Mouse (Mus musculus) lung, adult 2 months (tissue): ENCODE results near the gene Erc2. TPM values are rescaled to one million over a fixed set of nuclear protein-coding genes. Genes with fewer than 3 reads are reported as not detected.
A peak's percentile ranks its signal among the peaks of the same experiment; 100 is the strongest.

Source experiments
- DNase-seq: peaks from one replicate; pipeline ENCODE4 v3.0.0; 2022
- H3K4me1 ChIP-seq: fragments of 200-500 bp; 2 replicates; pipeline ENCODE4 v1.6.1; 2011; ENCODE audit warnings: low read length; ENCODE audit not compliant: control insufficient read depth, insufficient read depth
- H3K4me3 ChIP-seq: fragments of 200-500 bp; replicated peaks from 2 replicates; pipeline ENCODE3; 2011; ENCODE audit warnings: low read depth, mild to moderate bottlenecking, control low read depth, low read length; ENCODE audit errors: extremely low read depth
- CTCF ChIP-seq: fragments of 200-500 bp; IDR thresholded peaks from 2 replicates; pipeline ENCODE4 v1.5.1; 2011; ENCODE audit warnings: mild to moderate bottlenecking, low read length, control low read depth; ENCODE audit not compliant: insufficient read depth
- POLR2A ChIP-seq: fragments of 200-500 bp; IDR thresholded peaks from 2 replicates; pipeline ENCODE4 v1.6.1; 2011; ENCODE audit warnings: low read depth, mild to moderate bottlenecking, control low read depth, low read length, borderline replicate concordance; ENCODE audit errors: extremely low read depth
- WGBS: fragments of 180-500 bp; shearing (Covaris S2); methylation state at CpG from one replicate; pipeline ENCODE4 v1.1.7; 2018; 5-methylcytosine and 5-hydroxymethylcytosine counted together
- polyA plus RNA-seq: library from polyadenylated mRNA; depleted of rRNA; stranded (reverse); fragments of >200 nt; gene quantifications from 2 replicates; pipeline ENCODE4 v1.2.3, GENCODE M21; 2012

Erc2 gene
- polyA plus RNA-seq, 1 experiment, result 1.3 TPM

DNA sequence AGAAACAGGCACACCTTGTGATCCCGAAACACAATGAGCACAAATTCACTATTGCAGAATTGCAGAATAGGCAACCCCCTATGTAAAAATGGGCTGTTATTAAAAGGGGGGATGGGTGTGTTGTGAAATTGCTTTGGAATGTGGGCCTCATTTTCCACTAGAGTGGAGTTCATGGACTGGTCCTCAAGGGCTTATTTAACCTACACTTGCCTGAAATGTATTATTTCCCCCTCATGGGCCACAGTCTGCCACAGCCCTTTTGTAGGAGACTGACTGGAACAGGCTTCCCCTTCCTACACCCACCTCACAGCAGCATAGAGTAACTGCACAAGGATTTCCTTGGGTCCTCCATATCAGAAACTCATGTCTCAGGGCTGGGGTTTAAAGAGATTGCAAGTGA lies 726.9 kb downstream of the Erc2 start:
- DNase-seq, result no peak
- no peak for TF ChIP-seq POLR2A
- no peak for TF ChIP-seq CTCF
- WGBS, result 86% methylated on average over 1 of the region's 1 CpGs
- H3K4me1 ChIP-seq, result no peaks in the 10 kb centered on the region
- H3K4me3 ChIP-seq, result no peak overlapping the region

DNA sequence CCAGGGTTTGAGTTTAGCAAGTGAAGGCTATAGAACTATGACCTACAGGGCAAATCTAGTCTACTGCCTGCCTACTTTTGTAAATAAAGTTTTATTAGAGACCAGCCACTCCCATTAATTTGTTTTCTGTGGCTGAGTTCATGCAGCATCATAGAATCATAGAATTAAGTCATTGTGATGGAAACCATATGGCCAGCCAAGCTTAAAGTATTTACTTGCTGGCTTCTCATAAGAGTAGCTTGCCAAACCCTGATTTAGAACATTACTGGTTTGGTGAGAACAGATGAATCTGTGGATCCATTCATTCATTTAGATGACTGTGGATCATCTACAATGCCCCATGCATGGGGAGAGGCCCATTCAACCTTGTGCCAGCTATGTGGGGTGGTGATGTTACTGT lies 733.8 kb downstream of the Erc2 start:
- Histone ChIP-seq H3K4me1 (no peaks in the 10 kb centered on the region), H3K4me3 (no peak overlapping the region)
- no peak for DNase-seq
- no peak for TF ChIP-seq POLR2A
- no peak for TF ChIP-seq CTCF

DNA sequence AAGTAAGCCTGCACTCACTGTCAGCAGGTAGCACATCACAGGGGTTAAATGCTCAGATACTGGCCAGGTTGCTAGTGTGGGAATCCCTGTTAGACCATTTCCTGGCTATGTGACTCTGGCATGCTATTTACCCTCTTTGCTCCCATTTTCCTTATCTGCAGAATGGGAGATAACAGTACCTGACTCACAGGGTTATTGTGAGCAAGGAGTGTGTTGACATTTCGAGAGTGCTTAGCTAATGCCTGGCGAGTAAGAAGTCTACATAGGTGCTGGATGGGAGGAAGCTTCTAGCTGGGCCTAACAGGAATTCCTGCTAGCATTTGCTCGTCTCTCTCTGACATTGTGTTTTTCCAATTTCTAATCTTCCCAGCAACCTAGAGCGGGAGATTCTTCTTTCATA lies 737.3 kb downstream of the Erc2 start:
- no peak overlapping the region for H3K4me3 ChIP-seq
- H3K4me1 ChIP-seq, result no peaks in the 10 kb centered on the region
- DNase-seq, result no peak
- WGBS, result 46% methylated on average over 4 of the region's 4 CpGs
- TF ChIP-seq CTCF (no peak), POLR2A (no peak)

DNA sequence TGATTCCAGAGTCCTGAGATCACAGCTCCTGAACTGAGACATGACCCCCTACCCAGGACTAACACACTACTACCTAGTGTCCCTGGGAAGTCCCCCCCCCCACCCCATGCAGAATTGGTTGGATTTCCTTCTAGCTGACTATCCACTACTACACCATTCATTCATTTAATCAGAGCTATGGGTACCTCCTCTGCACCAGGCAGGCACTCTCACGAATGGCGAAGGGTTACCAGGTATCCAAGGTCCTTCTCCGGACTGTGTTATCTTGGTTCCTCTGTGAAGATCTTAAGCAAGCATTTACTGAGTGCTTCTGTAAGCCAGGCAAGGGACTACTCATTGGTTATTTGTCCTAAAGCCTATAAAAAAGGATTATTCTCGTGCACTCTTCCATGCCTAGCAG lies 737.8 kb downstream of the Erc2 start:
- Histone ChIP-seq H3K4me1 (no peaks in the 10 kb centered on the region), H3K4me3 (no peak overlapping the region)
- TF ChIP-seq CTCF (no peak), POLR2A (no peak)
- WGBS, result 71% methylated on average over 4 of the region's 4 CpGs
- DNase-seq, result no peak

DNA sequence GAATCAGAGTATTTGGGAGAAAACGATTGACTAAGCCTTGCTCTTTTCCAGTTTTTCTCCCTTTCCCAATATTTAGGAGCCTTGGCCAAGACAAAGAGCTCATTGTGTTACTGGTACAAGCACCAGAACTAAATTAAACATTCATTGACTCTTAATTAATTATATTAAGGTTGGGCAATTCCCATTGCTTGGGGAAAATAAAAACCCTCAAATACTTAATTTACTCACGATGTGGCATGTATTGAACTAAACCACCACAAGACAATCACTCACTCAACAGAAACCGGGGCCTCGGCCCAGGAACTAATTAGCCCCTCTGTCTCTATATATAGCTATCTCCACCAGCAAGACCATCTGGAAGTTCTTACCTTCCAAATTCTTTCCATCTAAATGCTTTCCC lies 740.1 kb downstream of the Erc2 start:
- DNase-seq, result no peak
- 78% methylated on average over 4 of the region's 4 CpGs for WGBS
- TF ChIP-seq POLR2A (no peak), CTCF (no peak)
- H3K4me3 ChIP-seq, result no peak overlapping the region
- no peaks in the 10 kb centered on the region for H3K4me1 ChIP-seq

DNA sequence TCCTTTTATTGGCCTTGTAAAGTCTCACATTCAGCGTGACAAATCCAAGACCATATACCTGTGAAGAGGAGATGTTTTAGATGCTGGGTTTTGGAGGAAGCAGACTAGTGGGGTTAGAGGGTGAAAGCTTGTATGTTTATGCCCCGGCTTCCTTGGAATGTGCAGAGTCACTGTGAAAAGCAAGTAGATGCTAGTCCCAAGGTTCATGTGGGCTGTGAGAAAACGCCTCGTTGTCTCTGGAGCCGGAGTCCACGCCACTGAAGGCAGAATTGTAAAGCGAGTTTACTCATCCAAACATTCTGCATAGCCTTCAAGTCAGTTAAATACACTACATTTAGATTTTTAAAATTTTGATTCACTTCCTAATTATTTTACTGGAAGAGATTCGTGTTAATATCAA lies 748.5 kb downstream of the Erc2 start:
- no peak for DNase-seq
- no peaks in the 10 kb centered on the region for H3K4me1 ChIP-seq
- no peak overlapping the region for H3K4me3 ChIP-seq
- 68% methylated on average over 8 of the region's 8 CpGs for WGBS
- no peak for TF ChIP-seq POLR2A

DNA sequence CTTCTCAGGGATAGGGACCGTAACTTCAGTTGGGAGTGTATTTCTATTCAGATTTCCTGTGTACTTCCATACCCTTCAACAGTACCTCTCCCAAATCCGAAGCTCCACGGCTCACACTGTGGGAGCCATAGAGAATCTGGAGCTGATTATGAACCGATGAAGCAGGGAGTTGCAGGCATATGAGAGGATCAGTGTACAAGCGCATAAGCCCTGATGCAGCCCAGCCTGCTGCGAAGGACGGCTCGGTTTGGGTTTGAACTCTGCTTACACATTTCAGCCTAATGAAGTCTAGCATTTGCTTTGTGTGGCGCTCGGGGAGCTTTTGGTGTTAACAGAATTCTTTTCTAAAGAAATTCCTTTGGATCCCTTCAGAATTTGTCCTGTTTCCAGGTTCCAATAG lies 749.4 kb downstream of the Erc2 start:
- no peak for TF ChIP-seq CTCF
- no peak for TF ChIP-seq POLR2A
- Histone ChIP-seq H3K4me1 (no peaks in the 10 kb centered on the region), H3K4me3 (no peak overlapping the region)
- no peak for DNase-seq
- WGBS, result 93% methylated on average over 10 of the region's 10 CpGs

DNA sequence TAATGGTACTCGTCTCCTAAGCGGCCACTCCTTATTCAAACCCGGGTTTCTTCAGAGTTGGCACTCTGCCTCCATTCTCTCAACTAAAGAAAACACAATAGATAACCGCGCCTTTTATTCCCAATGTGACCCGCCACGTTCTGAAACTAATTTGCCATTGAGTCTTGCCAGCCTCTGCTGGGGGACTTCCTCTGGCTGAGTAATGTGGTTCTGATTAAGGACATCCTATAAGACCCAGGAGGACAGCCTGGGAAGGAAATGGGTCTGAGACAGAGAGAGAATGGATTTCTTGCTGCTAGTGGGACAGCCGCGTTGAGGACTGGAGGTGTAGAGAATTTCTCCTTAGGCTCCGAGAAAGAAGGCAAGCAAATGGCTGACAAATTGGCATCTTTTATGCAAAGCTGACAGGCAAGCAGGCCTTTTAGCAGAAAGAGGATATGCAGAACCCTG lies 753.4 kb downstream of the Erc2 start:
- TF ChIP-seq POLR2A, result no peak
- TF ChIP-seq CTCF, result no peak
- DNase-seq, result peak; percentile 7
- 17% methylated on average over 10 of the region's 10 CpGs for WGBS
- Histone ChIP-seq H3K4me1 (no peaks in the 10 kb centered on the region), H3K4me3 (no peak overlapping the region)

DNA sequence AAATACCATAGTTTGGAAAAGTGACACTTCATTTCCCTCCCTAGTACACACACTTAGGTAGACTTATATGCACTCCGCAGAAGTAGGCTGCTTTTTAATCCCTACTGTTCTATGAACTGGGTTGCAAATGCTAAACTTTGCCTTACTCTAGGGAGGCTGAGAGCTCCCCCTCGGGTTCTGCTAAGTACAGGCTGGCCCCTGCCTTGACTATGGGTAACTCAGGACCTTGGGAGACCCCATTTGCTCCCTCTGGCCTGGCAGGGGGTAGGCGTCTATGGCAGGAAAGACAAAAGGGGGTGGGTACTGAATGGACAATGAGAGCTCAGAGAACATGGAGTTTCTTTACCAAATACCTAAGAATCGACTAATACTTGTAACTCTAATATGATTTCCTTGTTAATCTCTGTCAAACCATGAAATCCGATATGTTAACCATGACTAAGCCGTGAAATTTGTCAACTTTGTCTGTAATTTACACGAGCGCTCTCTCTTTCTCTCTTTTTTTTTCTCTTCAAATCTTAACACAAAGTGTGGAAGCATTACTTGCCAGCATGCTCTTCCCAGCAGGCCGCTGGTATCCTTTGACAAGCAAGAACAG lies 754.1 kb downstream of the Erc2 start:
- DNase-seq, result no peak
- TF ChIP-seq CTCF (no peak), POLR2A (no peak)
- no peak overlapping the region for H3K4me3 ChIP-seq
- WGBS, result 80% methylated on average over 9 of the region's 9 CpGs
- H3K4me1 ChIP-seq, result no peaks in the 10 kb centered on the region

DNA sequence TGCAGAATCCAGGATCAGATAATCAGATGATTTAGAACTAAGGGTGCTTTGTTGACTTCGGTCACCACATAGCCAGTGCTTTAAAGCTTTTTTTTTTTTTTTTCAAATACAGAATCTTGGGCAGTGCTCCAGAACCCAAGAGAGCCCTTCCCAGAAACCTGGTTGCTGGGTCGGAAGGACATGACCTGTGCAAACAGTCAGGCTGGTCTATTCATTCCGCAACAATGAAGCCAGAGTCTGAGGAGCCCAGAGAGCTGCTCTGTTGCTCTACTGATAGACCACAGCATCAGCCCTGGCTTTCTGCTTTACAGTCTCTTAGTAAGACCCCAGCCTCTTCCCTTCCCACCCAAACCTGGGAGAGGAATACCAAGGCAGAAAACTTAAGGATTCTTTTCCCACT lies 755.3 kb downstream of the Erc2 start:
- no peak overlapping the region for H3K4me3 ChIP-seq
- no peaks in the 10 kb centered on the region for H3K4me1 ChIP-seq
- 53% methylated on average over 3 of the region's 3 CpGs for WGBS
- no peak for DNase-seq
- no peak for TF ChIP-seq CTCF
- TF ChIP-seq POLR2A, result no peak
